Mouse (Mus musculus) kidney, postnatal 10 days (tissue): ENCODE results near the gene Gm10142.
"Not testable (repeated sequence)": the region's sequence is repeated elsewhere in the genome, so short reads cannot be mapped to it uniquely, and the experiment has no call there.

Experiments used
- DNase-seq: peaks from one replicate; pipeline ENCODE4 v3.0.0; 2021; ENCODE audit warnings: mixed read lengths

The Gm10142 gene

DNA sequence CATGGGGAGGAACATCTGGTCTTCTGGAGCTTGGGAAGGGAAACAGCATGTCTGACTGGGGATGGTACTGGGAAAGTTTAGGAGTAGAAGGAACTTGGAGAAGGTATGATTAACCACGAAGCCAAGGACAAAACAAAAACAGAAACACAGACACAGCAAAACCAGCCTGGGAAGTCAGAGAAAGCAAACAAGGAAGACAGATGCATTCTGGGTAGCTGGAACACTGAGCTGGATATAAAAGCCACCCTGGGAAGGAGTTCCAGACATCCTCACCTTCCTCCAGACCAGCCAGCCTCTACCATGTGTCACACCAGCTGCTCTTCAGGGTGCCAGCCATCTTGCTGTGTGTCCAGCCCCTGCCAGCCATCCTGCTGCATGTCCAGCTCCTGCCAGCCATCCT lies at the start of gene Gm10142:
TSS of gene Gm10142 (plus strand) at position 301 of the 400 bp plus-strand sequence.
- DNase-seq: no peak

DNA sequence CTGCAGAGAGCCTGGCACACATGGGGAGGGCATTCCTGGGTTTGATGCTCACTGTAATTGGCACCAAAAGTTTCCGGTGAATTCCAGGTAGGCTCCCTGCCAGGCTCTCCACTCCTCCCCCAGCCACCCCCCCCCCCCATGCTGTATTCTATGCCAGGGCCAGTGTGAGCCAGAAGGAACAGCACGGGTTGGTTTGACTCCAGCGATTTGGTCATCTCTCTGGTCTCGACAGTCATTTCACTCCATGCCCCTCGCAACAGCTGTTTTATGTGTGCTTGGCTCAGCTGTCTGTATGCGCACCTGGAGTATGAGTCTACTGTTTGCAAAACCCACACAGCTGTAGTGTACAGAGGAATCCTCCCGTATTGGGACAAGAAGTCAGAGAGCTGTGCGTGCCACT lies 49.3 kb upstream of the Gm10142 start:
- DNase-seq: no peak

DNA sequence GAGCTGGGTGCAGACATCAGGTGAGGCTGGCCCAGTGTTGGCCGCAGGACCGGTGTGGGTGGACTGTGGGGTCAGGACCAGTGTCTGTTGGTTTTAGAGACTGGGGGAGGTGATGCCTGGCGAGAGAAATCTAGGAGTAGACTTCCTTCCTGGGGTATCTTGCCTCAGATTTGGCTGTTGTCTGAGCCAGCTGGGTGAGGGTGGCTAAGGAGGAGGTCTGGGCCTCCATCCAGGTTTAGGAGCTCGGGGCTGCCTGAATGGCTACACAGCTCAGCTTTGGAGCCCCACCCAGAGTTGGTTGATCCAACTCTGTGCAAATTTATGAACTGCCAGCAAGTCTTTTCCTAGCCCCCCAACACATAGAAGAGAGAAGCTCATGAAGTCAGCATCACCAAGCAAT lies 48.2 kb upstream of the Gm10142 start:
- DNase-seq: no peak

DNA sequence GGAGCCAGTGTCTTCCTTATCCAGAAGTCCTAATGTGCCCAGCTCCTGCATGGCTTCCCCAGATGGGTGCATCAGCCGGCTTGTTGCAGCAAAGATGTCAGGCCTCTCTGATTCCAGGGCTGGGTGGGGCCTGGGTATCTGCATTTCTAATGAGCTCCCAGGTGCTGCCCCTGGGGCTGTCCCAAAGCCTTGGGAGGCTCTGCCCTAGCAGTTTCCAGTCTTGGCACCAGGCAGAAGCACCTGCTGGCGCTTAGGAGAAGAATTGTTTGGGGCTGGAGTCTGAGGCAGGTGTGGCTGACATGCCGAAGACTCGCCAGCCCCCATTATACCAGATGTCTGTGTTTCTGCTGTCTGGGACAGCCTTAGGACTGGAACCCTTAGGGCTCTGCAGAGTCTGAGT lies 44.9 kb upstream of the Gm10142 start:
- no peak for DNase-seq

DNA sequence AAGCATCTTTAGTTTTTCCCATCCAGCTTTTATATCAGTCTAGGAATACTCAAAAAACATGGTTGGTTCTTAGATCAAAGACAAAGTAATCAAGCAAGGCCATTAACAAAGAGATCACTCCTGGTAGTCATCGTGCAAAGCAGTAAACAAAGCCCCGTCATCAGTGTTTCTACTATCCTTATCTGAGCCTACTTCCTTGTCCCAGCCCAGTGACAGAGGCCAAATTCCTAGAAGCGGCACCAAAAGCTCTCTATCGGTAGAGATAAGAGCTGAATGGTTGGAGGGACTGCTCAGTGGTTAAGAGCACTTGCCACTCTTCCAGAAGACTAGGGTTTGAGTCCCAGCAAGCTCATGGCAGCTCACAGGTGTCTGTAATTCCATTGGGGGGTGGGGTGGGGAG lies 44.1 kb upstream of the Gm10142 start:
- no peak for DNase-seq

DNA sequence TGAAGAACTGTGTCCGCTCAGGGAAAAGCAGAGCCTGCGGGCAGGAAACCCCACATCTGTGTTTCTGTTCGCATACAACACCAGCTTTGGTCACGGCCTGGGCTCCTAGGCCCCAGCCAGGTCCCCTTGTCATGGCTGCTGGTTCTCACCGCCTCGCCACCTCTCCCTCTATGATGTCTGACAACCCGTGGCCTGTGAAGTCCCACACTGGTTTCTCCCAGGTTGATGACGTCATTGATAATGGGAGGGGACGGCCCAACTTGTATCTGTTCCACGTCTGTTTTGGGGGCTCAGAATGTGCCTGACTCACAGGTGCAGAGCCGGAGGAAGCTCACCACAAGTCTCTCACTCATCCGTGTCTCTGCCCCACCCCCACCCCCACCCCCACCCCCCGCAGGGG lies 41.8 kb upstream of the Gm10142 start:
- DNase-seq: no peak

DNA sequence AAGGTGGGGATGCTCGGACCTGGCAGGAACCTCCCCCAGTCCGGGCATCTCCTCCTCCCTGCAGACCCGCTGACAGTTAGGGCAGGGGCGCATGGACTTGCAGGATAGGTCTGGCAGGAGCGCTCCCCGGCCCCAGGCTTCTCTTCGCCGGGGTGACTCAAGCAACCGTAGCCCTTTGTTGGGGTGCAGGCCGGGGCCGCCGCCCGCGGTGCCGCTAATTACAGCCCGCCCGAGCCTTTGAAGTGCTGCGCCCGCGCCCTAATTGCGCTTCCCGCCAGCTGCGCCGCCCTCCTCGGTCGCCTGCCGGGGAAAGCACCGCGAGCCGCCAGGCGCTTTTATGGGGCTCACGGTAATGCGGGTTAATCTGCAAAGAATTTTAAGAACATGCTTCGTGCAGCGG lies 38.0 kb upstream of the Gm10142 start:
- no peak for DNase-seq

DNA sequence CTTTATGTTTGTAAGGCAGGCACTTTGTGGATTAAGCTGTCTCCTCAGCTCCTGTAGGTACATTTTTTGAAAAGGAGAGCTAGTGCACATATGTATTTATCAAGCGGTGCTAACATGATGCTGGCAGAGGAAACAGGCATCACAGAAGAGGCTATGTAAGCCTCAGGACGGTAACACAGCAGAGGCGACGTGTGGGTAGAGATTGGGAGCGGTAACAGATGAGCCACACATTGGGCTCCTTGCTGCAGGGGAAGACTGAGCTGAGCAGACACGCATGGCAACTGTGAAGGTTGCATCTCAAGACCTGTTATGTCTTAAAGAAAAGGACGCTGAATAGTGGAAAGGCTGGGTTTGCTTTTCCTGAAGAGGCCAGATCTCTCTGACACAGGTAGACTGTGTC lies 32.6 kb upstream of the Gm10142 start:
- DNase-seq: no peak

DNA sequence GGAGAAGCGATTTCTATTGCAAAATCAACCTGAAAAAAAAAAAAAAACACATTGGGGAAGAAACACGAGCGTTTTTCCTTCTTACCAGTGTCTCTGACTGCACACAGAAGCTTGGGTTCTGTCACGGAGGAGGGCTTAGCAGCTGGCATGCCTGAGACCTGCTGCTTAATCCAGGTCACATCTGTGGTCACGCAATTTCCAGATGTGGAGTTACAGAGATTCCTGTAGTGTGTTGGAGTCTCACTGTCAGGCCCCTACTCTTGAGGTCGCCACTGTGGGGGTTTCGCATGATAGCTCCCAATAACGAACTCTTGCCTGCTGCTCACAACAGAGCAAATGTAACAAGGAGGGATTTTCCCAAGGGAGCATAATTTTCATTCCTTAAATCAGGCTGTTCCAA lies 31.4 kb upstream of the Gm10142 start:
- DNase-seq: no peak

DNA sequence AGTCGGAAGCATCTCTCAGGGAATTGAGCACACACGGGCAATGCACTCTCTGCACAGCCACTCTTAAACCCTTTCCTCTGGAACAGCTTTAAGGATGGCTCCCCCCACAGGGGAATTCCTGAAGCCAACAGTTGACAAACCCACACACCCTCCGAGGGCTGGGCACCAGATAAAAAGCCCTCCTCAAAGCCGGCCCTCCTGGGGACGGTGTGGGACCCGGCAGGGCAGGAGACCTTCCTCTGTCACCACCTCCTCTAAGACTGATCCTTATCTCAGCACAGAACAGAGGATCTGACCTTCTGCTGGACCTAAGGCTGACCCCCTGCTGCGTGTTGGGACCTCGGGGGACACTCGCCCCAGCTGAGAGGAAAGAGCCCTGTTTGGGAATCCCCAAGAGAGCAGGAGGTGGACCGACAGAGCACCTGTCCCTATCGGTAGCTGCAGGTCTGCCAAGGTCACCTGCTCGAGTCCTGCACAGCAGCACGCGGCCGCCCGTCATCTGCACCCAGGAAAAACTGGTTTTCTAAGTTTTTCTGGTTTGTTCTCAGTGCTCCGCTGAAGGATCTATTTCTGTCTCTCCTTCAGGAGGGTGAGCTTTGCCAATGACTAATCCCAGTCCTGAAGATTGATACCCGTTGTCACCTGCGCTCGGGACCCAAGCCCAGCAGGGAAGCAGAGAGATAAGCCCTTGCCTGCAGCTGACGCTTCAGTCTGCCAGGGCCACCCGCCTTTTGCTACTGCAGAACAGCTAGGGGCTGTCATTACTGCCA lies 29.5 kb upstream of the Gm10142 start, which contains the start of gene Tspear:
TSS of gene Tspear (plus strand) at position 675 of the 770 bp plus-strand sequence.
- no peak for DNase-seq

DNA sequence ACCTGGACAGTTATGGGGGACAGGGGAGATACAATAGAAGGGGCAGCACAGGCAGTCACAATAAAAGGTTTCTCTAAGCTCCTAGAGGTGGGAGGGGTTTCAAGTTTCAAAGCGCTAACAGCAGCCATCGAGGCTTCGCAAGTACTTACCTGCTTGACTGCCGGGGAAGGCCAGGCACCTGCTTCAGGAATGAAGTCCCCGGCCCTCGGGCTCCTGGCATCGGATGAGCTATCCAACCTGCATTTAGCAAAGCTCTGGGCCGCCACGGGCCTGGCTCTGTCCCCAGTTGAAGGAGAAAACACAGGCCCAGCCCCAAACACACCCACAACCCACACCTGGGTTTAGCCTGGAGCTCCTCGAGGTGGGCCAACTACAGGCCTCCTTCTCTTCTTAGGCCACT lies 28.6 kb upstream of the Gm10142 start:
- DNase-seq: no peak

DNA sequence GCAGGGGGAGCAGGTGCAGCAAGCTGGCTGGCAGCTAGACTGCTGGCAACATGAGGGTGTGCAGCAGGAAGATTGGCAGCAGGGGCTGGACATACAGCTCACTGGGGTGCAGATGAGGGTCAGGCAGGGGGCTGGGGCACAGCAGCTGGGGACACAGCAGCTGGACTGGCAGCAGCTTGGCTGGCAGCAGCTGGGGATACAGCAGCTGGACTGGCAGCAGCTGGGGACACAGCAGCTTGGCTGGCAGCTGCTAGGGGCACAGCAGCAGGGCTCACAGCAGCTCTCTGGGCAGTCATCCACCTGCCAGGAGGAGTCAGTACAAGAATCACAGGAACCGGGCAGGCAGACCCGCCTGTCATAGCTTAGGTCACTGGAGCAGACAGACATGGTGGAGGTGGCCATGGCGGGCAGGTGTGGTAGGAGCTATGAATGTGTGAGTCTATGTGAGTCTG lies 25.2 kb upstream of the Gm10142 start, which contains the start of gene Gm19402:
TSS of gene Gm19402 (minus strand) at position 402 of the 452 bp plus-strand sequence.
- DNase-seq: not testable (repeated sequence)

DNA sequence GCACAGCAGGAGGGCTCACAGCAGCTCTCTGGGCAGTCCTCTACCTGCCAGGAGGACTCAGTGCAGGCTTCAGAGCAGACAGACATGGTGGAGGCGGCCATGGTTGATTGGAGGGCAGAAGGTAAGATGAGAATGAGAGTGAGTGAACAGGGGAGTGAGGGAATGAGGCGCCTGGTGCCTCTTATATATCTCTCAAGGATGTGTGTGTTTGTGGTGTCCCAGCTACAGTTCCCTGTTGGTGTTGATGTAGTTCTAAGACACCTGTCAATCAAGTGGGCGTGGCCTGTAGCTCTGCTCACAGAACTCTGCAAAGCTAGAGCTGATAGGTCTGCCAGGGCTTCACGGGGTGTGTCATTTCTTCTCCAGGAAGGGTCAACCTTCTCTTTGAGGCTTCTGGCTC lies 18.5 kb upstream of the Gm10142 start, which contains the start of gene Gm9508:
TSS of gene Gm9508 (minus strand) at position 101 of the 400 bp plus-strand sequence.
- no peak for DNase-seq

DNA sequence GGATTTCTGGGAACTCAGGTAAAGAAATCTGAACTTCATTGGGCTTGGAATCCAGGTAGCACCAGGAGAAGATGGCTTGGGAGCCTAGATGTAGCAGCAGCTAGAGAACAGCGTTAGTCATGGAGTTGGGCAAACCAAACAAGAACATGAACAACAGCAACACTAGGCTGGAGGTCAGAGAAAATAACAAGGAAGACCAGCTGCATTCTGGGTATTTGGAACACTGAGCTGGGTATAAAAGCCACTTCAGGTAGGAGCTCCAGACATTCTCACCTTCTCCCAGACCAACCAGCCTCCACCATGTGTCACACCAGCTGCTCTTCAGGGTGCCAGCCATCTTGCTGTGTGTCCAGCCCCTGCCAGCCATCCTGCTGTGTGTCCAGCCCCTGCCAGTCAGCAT lies 9.3 kb upstream of the Gm10142 start, which contains the start of gene Gm10272:
TSS of gene Gm10272 (plus strand) at position 301 of the 400 bp plus-strand sequence.
- no peak for DNase-seq

DNA sequence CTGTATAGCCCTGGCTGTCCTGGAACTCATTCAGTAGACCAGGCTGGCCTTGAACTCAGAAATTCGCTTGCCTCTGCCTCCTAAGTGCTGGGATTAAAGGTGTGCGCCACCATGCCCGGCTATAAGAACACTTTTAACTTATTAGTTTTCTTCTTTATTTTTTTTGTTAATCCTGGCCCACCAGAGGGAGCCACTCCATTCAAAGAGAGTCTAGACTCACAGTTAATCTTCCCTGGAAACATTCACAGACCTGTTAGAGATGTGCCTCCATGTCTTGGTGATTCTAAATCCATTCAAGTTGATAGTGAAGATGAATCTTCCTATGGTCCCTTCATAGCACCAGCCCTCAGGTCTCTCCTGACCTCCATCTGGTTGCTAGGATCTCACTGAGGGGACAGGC lies 5.8 kb upstream of the Gm10142 start:
- DNase-seq: no peak

DNA sequence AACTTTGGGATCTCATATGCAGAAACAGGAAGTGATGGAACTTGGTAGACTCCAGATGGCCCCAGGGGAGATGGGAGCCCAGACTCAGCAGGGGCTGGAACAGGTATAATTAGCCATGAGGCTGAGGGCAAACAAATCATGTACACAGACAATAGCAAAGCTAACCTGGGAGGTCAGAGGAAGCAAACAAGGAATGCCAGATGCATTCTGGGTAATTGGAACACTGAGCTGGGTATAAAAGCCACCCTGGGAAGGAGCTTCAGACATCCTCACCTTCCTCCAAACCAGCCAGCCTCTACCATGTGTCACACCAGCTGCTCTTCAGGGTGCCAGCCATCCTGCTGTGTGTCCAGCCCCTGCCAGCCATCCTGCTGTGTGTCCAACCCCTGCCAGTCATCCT lies 4.5 kb upstream of the Gm10142 start, which contains the start of gene Gm10024:
TSS of gene Gm10024 (plus strand) at position 301 of the 400 bp plus-strand sequence.
- DNase-seq: not testable (repeated sequence)

DNA sequence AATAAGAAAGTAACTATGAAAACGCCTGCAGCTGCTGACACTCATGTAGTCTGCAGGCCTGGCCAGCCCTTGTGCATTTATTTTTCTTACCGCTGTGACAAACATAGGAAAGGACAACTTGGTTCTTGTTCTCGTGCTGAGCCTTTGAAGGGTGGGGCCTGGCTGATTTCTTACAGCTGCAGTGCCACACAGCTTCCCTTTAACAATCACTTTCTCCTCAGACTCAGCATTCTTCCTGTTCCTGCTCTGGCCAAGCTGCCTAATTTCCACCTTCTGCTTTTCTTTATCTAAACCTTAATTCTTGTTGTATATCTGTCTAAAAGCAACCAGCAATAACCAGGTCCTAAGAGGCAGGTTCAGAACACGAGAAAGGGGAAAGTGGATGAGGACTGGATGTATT lies 1.9 kb upstream of the Gm10142 start:
- no peak for DNase-seq

DNA sequence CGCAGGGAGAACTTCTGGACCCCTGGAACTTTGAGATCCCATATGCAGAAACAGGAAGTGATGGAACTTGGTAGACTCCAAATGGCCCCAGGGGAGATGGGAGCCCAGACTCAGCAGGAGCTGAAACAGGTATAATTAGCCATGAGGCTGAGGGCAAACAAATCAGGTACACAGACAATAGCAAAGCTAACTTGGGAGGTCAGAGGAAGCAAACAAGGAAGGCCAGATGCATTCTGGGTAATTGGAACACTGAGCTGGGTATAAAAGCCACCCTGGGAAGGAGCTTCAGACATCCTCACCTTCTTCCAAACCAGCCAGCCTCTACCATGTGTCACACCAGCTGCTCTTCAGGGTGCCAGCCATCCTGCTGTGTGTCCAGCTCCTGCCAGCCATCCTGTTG lies 4.7 kb downstream of the Gm10142 start, which contains the start of gene Krtap12-1:
TSS of gene Krtap12-1 (plus strand) at position 301 of the 400 bp plus-strand sequence.
- not testable (repeated sequence) for DNase-seq

DNA sequence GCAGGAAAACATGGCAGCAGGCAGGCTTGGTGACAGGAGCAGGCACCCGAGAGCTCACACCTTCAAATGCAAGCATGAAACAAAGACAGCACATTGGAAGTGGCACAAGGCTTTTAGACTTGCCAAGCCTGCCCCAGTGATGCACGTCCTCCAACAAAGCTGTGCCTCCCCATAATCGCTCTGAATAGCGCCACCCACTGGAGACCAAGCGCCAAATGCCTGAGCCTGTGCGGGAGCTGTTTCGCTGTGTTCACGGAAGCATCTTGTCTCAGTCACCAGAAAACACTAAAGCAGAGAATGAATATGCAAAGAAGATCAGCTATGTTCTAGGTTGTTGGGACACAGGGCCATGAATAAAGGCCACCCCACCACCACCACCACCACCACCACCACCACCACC lies 9.2 kb downstream of the Gm10142 start:
- DNase-seq: no peak

DNA sequence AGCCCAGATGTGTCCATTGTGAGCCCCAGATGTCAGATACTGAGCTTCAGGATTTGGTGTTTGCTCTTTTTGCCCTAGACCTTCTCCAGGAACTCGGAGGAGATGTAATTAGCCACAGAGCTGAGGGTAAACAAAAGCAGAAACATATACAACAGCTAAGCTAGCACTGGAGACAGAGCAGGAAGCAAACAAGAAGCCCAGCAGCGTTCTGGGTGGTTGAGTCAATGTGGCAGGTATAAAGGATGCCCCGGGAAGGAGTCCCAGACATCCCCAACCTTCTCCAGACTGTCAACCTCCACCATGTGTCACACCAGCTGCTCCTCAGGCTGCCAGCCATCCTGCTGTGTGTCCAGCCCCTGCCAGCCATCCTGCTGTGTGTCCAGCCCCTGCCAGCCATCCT lies 10.6 kb downstream of the Gm10142 start, which contains the start of gene Gm10100:
TSS of gene Gm10100 (plus strand) at position 301 of the 400 bp plus-strand sequence.
- no peak for DNase-seq

DNA sequence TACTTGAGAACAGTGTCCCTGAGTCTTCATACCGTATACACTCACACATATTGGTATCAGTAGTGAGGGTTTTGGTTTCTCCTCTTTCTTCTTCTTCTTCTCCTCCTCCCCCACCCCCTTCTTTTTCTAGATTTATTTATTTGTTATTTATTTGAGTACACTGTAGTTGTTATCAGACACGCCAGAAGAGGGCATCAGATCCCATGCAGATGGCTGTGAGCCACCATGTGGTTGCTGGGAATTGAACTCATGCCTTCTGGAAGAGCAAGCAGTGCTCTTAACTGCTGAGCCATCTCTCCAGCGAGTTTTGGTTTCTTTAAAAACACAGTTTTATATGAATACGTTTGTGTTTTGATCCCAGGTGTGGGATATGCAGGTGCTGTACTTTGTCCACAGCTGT lies 12.7 kb downstream of the Gm10142 start:
- DNase-seq: no peak

DNA sequence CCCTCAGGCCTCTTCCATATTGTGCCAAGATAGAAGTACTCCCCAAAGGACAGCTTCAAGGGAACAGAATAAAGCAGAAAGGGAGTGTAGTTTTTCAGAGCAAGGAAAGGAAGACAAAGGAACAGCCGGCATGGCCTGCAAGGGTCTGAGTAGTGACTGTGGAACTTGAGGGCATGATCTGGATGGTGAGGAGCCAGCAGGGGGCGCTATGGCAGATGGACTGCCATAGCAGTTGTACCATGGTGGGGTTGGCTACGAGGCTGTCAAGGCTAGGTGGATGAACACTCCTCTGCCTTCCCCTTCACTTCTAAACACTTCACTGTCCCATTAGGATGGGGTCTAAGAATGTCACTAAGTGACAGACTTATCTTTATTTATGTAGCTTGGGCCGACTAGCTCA lies 13.6 kb downstream of the Gm10142 start:
- DNase-seq: peak; percentile 26

DNA sequence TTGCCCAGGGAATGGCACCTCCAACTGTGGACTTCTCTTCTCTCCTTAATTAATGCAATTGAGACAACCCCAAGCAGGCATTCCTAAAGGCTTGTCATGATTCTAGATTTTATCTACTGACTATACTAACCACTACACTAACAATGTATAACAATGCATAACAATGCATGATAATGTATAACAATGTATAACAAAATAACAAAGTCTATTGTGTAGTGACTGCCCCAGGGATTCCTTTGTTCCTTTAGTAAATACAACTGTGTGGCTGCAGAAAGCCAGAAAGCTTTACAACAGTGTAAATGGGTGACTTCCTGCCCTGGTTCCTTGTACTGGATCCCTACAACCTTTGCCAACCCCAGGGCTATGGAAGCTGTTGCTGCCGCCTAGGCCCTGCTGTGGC lies 20.3 kb downstream of the Gm10142 start:
- no peak for DNase-seq

DNA sequence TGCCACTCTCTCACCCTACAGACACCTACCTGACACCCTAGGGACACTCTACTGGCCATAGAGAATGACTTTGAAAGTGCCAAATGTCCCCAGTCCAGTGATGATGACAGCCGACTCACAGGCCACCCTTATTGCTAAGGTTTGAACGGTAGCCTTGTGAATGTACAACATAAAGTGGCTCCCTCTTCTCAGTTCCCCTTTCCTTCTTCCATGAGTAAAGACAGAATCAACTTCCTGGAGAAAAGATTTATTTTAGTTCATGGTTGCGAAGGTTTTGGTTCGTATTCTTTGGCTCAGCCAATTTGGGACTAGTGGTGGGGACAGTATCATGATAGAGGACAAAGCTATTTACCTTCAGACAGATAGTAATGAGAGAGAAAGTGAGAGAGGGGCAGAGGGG lies 23.3 kb downstream of the Gm10142 start:
- no peak for DNase-seq
